Mouse (Mus musculus): ENCODE results near the gene A230072I06Rik.

GRCm38 (mm10) chr8:12240143-12240542 lies 38.5 kb upstream of the A230072I06Rik start:
- TF ChIP-seq CTCF (IDR thresholded peaks at IDR 0.05) (no peak), EP300 (IDR thresholded peaks at IDR 0.05) (no peak)

All from lung, postnatal 0 days (tissue).